Mouse (Mus musculus): ENCODE measurements around the gene Ccdc124. TPM values are rescaled to one million over a fixed set of nuclear protein-coding genes. Genes with fewer than 3 reads are reported as not detected.
"Not testable (repeated sequence)": the region's sequence is repeated elsewhere in the genome, so short reads cannot be mapped to it uniquely, and the experiment has no call there.

Gene Ccdc124
- polyA plus RNA-seq, 1 experiment from 2014 or later = 123 TPM

DNA sequence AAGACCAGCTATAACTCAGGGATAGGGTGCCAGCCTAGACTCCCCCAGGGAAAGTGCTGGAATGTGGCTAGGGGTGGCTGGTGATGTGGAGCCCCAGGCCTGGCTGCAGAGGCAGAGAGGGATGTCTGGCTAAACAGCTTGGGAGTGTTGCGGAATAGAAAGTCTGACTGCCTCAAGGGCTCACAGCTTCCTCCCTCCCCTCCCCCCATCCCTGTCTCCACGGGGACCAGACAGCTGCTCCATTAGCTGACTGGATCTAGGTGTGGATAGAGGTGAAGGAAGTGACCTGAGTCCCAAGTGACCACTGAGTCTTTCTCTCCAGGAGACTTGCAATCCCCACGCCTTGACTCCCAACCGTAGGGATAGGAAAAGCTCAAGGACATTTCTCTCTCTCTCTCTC is 29.4 kb upstream of the Ccdc124 start:
- no peak overlapping the region for H3K27ac ChIP-seq
- H3K9ac ChIP-seq = no peak overlapping the region
- H3K36me3 ChIP-seq = no peaks in the 10 kb centered on the region
- H3K4me3 ChIP-seq = no peak overlapping the region
- H3K9me3 ChIP-seq = no peaks in the 10 kb centered on the region
- H3K27me3 ChIP-seq = 0 out of 2 replicates have a peak, but pooled peaks cover 7% of the 10 kb centered on the region
- no peak overlapping the region for H3K4me2 ChIP-seq (replicated peaks)
- H3K4me1 ChIP-seq = peaks cover 18% of the 10 kb centered on the region
- 40% methylated on average over 4 of the region's 4 CpGs for WGBS
- no peak for ATAC-seq (ENCODE audit: insufficient number of reproducible peaks, insufficient read depth, low FRiP score, low TSS enrichment)

DNA sequence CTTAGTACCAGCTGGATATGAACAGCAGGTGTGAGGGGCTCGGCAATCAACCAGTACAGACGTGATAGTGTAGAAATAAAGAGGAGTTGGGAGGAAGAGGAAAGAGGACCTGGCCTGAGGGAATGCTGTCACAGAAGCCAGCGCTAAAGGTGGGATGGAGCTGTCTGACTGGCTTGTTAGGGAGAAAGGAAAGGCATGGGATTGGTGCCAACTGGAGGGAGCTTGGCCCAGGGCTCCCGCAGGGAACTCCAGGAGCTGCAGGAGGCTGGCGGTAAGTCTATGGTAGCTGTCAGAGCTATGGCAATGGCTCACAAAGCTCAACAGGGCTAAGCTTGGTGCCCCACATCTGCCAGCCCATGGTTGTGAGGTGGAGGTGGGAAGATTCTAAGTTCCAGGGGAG is 28.5 kb upstream of the Ccdc124 start:
- Histone ChIP-seq H3K4me1 (peaks cover 18% of the 10 kb centered on the region), H3K4me3 (no peak overlapping the region), H3K36me3 (no peaks in the 10 kb centered on the region), H3K9ac (no peak overlapping the region), H3K9me3 (no peaks in the 10 kb centered on the region), H3K27ac (no peak overlapping the region), H3K27me3 (0 out of 2 replicates have a peak, but pooled peaks cover 7% of the 10 kb centered on the region), H3K4me2 (replicated peaks) (no peak overlapping the region)
- WGBS = 36% methylated on average over 5 of the region's 5 CpGs
- ATAC-seq (ENCODE audit: insufficient number of reproducible peaks, insufficient read depth, low FRiP score, low TSS enrichment) = no peak

DNA sequence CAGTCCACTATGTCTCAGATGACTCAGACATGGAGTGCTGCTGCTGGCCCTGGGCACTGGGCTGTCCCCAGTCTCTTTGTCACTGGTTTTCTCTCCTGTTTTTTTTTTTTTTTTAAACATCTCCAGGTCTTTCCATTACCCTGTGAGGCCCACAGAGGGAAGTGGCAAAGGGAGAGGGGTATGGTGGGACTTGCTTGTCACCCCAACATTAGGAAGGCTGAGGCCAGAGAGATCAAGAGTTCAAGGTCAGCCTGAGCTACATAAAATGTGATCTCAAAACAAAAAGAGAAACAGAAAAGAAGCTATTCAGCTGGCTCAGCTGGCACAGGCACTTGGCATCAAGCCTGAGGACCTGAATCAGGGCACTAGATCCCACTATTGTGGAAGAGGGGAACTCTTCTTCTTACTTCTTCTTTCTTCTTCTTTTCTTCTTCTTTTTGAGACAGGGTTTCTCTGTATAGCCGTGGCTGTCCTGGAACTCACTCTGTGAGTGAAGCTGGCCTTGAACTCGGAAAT is 27.2 kb upstream of the Ccdc124 start:
- Histone ChIP-seq H3K9me3 (no peaks in the 10 kb centered on the region), H3K36me3 (no peaks in the 10 kb centered on the region), H3K27ac (no peak overlapping the region), H3K4me2 (replicated peaks) (no peak overlapping the region), H3K27me3 (0 out of 2 replicates have a peak, but pooled peaks cover 7% of the 10 kb centered on the region), H3K4me1 (peaks cover 19% of the 10 kb centered on the region), H3K9ac (no peak overlapping the region), H3K4me3 (no peak overlapping the region)
- no peak for ATAC-seq (ENCODE audit: insufficient number of reproducible peaks, insufficient read depth, low FRiP score, low TSS enrichment)
- 67% methylated on average over 2 of the region's 2 CpGs for WGBS

DNA sequence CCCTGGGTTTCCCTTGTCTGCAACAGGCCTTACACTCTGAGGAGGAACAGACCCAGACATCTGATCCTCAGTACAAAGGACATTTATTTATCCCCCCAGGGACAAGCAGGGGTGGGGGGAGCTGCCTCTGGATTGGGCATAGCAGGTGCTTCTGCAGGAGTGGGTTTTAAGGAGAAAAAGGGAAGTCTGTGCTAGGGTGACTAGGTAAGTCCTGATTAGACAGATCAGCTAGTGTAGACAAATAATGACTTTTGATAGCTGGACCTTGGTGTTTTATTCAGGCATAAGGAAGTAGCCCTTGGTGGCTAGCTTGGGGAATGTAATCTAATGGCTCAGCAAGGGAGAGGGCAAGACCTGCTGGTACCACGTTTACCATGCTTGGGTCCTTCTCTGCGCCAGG is 25.5 kb upstream of the Ccdc124 start:
- ATAC-seq (ENCODE audit: insufficient number of reproducible peaks, insufficient read depth, low FRiP score, low TSS enrichment) = no peak
- H3K9ac ChIP-seq = no peak overlapping the region
- peaks cover 16% of the 10 kb centered on the region for H3K27me3 ChIP-seq
- peaks cover 22% of the 10 kb centered on the region for H3K4me1 ChIP-seq
- 82% methylated on average over 2 of the region's 2 CpGs for WGBS
- no peak overlapping the region for H3K4me3 ChIP-seq
- no peak overlapping the region for H3K4me2 ChIP-seq (replicated peaks)
- no peak overlapping the region for H3K27ac ChIP-seq
- H3K9me3 ChIP-seq = no peaks in the 10 kb centered on the region
- peaks cover 16% of the 10 kb centered on the region for H3K36me3 ChIP-seq

DNA sequence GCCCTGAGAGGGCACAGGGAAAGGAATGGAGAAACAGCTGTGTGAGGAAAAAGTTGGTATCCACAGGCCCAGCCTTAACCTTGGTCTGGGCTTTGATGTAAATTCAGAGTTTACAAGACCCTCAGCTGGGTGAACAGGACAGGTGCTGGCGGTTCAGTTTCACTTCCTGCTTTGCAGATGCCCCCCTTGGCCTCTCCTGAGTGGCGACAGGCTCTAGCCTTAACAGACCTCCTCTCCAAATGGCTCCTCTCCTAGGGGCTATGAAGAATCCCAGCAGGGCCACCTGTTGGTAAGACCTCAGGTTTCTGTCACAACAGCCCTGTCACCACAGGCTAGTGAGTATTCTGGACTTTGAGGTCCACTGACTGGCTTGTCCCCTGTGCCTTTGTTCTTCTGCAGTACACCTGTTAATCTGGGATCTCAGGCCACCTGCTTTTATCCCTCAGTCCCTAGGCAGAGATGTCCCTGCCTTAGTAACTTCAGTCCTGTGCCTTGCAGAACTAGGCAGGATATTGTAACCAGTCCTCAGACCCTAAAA is 25.0 kb upstream of the Ccdc124 start:
- Histone ChIP-seq H3K27me3 (peaks cover 21% of the 10 kb centered on the region), H3K27ac (0 out of 2 replicates have a peak overlapping the region, but pooled peaks have one; percentile 30), H3K4me3 (peak overlapping the region; percentile 89; the same call in 1 of the 2 replicates), H3K9ac (peak overlapping the region; percentile 77; the same call in 1 of the 2 replicates), H3K4me1 (peaks cover 22% of the 10 kb centered on the region), H3K36me3 (peaks cover 21% of the 10 kb centered on the region), H3K9me3 (no peaks in the 10 kb centered on the region), H3K4me2 (replicated peaks) (peak overlapping the region; percentile 74; the same call in 1 of the 2 replicates)
- 52% methylated on average over 2 of the region's 2 CpGs for WGBS
- no peak for ATAC-seq (ENCODE audit: insufficient number of reproducible peaks, insufficient read depth, low FRiP score, low TSS enrichment)

DNA sequence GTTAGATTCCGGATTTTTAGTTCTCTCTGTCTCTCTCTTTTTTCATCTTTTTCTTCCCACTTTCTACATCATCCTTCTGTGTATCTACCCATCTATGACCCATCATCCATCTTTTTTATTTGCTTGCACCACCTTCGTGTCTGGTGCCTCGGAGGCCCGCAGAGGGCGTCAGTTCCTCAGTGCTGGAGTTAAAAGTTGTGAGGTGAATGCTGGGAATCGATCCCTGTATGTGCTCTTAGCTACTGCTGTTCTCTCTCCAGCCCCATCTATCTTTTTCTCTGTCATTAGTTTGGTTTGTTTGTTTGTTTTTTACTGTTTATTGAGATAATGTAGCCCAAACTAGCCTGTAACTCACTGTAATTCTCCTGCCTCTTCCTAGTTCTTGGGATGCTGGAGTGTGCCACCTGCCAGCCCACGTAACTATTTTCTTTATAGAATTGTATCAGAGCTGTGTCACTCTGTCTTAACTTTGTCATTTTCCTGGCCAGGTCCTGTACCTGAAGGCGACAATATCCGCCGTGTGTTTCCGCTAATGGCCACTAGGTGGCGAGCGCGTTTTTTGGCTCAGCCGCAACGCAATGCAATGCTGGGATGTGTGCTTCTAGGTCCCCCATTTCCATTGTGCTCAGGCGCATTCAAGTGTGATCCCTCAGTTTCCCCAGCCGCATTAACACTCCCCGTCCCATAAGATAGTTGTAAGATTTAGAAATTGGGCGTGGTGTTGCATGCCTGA is 24.1 kb upstream of the Ccdc124 start:
- peak overlapping the region; percentile 74 for H3K4me2 ChIP-seq (replicated peaks)
- H3K9me3 ChIP-seq = no peaks in the 10 kb centered on the region
- peak overlapping the region; percentile 89 for H3K4me3 ChIP-seq
- peaks cover 29% of the 10 kb centered on the region for H3K4me1 ChIP-seq
- peak overlapping the region; percentile 77 for H3K9ac ChIP-seq
- H3K27ac ChIP-seq = peak overlapping the region; percentile 89
- H3K27me3 ChIP-seq = peaks cover 26% of the 10 kb centered on the region
- peaks cover 26% of the 10 kb centered on the region for H3K36me3 ChIP-seq
- ATAC-seq (ENCODE audit: insufficient number of reproducible peaks, insufficient read depth, low FRiP score, low TSS enrichment) = peak; percentile 13; the same call in 1 of the 2 replicates
- under 1% methylated on average over 20 of the region's 20 CpGs for WGBS

DNA sequence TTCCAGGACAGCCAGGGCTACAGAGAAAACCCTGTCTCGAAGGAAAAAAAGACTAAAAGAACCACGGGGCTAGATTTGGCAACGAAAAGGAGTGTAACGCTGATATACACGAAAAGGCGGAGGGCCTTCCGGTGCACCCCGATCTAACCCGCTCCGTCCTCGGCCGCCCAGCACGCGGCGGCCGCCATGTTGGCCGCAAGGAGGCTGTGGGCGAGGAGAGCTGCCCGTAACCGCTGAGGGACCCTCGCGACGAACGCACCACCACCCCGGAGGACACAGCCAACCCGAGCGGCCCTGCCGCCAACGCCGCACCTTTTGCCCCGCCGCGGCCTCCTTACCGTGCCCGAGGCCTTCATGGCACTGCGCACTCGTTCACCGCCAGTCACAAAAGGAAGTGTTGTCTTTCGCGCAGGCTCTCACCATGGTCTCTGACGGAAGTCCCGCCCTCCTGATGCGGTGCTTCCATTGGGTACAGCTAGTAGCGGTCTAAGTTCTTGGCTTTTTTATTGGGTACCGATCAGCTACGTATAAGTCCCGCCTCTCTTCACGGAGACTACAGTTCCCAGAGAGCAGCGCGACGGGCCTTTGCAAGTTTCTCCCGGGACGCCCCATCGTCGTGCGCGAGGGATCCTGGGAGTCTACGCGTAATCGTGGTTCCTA is 23.4 kb upstream of the Ccdc124 start, which contains the start of gene Rpl18a:
Gene Rpl18a (minus strand): TSS at position 392 of the 660 bp plus-strand sequence.
- ATAC-seq (ENCODE audit: insufficient number of reproducible peaks, insufficient read depth, low FRiP score, low TSS enrichment) = peak; percentile 98
- H3K9ac ChIP-seq = peak within 1 kb of the TSS; percentile 93
- H3K36me3 ChIP-seq = peaks cover 26% of the 10 kb centered on the region
- under 1% methylated on average over 60 of the region's 60 CpGs for WGBS
- peak within 1 kb of the TSS; percentile 89 for H3K27ac ChIP-seq
- peaks cover 30% of the 10 kb centered on the region for H3K27me3 ChIP-seq
- H3K4me3 ChIP-seq = peak within 1 kb of the TSS; percentile 89
- peaks cover 36% of the 10 kb centered on the region for H3K4me1 ChIP-seq
- no peaks in the 10 kb centered on the region for H3K9me3 ChIP-seq
- peak within 1 kb of the TSS; percentile 85 for H3K4me2 ChIP-seq (replicated peaks)

DNA sequence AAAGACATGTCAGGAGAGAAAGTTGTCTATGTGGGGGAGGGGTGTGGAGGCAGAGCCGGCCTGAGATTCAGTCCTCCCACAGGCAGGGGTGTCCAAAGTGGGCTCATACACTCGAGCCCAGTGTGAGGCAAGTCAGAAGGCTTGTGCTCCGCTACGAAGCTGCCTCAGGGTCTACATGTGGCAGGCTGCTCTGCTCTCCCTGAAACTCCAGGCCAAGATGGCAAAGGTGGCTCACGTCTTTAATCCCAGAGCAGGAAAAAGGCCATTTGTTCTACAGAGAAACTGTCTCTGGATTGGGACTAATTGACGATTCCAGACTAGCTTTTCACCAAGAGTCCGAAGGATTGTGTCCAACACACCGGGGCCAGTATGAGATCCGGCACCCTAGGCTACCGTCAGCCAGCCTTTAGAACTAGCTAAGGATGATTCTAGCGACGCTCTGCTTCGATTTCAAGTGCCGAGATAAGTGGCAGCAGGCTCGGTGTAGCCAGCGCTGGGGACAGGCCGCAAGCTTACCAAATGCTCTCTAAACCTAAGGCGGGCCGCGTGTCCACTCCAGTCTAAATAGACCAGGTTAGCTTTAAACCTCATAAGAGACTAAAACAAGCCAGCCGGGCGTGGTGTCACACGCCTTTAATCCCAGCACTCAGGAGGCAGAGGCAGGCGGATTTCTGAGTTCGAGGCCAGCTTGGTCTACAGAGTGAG is 22.7 kb upstream of the Ccdc124 start:
- Histone ChIP-seq H3K36me3 (peaks cover 26% of the 10 kb centered on the region), H3K4me1 (peaks cover 42% of the 10 kb centered on the region), H3K27ac (peak overlapping the region; percentile 80; the same call in 1 of the 2 replicates), H3K4me3 (peak overlapping the region; percentile 89), H3K9me3 (no peaks in the 10 kb centered on the region), H3K4me2 (replicated peaks) (peak overlapping the region; percentile 85), H3K27me3 (peaks cover 36% of the 10 kb centered on the region), H3K9ac (peak overlapping the region; percentile 93)
- 3% methylated on average over 25 of the region's 25 CpGs for WGBS
- ATAC-seq (ENCODE audit: insufficient number of reproducible peaks, insufficient read depth, low FRiP score, low TSS enrichment) = no peak

DNA sequence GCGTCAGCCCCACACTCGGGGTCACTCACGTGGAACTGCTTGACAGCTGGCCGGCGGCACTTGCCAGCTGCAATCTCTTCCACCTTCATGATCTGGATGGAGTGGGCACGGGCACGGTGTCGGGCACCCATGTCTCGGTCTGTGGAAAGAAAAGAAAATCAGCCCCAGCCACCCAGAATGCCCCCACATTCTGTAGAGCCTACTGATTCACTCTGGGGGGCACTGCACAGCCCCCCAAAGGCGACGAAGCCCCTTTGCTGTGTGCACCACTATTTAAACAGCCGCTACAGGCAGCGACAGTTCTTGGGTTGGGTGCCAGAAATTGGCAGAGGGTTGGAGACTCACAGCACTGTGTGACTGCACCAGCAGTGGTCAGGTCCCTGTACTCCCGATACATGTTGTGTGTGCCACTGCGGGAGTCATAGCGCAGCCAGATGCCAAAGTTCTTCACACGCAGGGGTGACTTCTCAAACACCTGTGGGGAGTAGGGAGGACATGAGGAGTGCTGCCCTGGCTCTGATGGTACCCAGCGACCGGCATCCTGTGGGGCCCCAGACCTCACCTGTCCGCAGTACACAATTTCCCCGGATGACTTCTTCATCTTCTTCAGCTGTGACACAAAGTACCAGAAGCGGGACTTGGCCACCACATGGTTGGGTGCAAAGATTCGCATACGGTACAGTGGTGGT is 22.0 kb upstream of the Ccdc124 start:
- peaks cover 26% of the 10 kb centered on the region for H3K36me3 ChIP-seq
- ATAC-seq (ENCODE audit: insufficient number of reproducible peaks, insufficient read depth, low FRiP score, low TSS enrichment); H3K27ac ChIP-seq; H3K9me3 ChIP-seq: not testable (repeated sequence)
- peak overlapping the region; percentile 93 for H3K9ac ChIP-seq
- H3K27me3 ChIP-seq = peaks cover 44% of the 10 kb centered on the region
- peak overlapping the region; percentile 85 for H3K4me2 ChIP-seq (replicated peaks)
- peak overlapping the region; percentile 89 for H3K4me3 ChIP-seq
- WGBS = 84% methylated on average over 24 of the region's 24 CpGs
- peaks cover 45% of the 10 kb centered on the region for H3K4me1 ChIP-seq

DNA sequence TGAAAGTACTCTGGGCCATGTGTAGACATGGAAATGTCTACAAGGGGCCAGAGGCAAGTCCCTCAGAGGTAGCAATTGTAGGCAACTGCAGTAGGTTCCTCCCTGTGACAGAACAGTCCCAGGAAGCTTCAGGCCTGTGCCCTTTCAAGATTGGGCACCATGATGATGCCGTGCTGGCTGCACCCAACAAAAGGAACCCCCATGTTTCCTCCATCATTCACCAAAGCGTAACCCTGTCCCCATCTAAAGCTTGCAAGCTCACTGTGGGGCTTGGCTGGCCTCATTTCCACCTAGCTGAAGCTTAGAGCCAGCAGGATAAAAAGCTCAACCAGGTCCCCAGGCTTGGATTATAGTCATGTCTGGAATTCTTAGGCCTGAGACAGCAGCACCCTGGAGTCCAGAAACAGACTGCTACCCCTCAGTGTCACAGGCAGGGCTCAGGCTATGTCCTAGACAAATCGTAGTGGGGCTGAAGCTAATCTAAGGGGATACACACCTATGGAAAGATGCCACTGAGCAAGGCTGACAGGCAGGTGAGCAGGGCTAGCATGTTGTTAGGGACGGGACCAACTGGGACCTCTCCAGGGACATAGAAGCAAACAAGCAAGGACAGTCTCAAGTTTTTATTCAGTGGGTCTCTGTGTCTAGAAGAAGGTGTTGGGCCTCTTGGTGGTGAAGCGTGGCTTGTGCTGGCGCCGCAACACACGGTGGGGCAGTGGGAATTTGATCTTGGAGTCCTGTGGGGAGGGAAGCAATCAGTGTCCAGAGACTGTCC is 21.2 kb upstream of the Ccdc124 start:
- 86% methylated on average over 8 of the region's 8 CpGs for WGBS
- H3K4me1 ChIP-seq = peaks cover 45% of the 10 kb centered on the region
- H3K9me3 ChIP-seq = no peaks in the 10 kb centered on the region
- ATAC-seq (ENCODE audit: insufficient number of reproducible peaks, insufficient read depth, low FRiP score, low TSS enrichment) = no peak
- no peak overlapping the region for H3K9ac ChIP-seq
- H3K27ac ChIP-seq = no peak overlapping the region
- no peak overlapping the region for H3K4me2 ChIP-seq (replicated peaks)
- no peak overlapping the region for H3K4me3 ChIP-seq
- H3K27me3 ChIP-seq = peaks cover 51% of the 10 kb centered on the region
- peaks cover 26% of the 10 kb centered on the region for H3K36me3 ChIP-seq
